Mouse (Mus musculus): ENCODE data around the gene Ccnd3. TPM values are rescaled to one million over a fixed set of nuclear protein-coding genes. Genes with fewer than 3 reads are reported as not detected.

Gene Ccnd3
- polyA plus RNA-seq, 1 experiment from 2014 or later, result 412 TPM

DNA sequence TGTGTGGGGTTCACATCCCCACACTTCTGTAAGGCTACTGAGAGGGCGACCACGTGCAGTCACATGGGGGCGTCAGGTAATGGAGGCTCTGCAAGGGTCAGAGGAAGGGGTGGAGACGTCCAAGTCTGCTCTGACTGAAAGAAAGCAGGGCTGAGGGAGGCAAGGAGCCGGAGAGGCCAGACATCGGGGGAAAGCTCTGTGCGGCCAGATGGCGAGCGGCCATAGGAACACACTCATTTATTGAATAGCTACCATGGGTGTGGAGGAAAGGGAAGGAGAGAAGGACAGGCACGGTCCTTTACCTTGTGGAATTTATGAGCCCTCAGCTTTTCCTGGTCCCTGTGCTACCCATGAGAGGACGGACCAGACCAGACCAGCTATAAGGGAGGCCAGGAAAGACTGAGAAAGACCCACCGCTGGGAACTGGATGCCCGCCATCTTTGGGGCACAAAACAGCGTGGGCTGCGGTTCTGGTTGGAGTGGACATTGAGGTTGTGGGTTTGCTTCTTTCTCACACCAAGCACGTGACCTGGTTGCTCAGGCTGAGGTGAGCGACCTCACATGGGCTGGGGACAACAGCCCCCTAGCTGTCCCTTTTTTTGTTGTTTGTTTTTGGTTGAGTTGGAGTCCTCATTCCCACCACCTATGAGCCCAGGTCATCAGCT is 22.1 kb downstream of the Ccnd3 start:
- peak overlapping the region; percentile 93 for H3K27ac ChIP-seq (ENCODE audit: low read length)
- H3K27me3 ChIP-seq (ENCODE audit: control insufficient read depth, insufficient read depth, low read length), result no peaks in the 10 kb centered on the region
- WGBS, result 75% methylated on average over 17 of the region's 17 CpGs
- no peak overlapping the region for H3K4me2 ChIP-seq (ENCODE audit: low read depth, low read length)
- peaks cover 54% of the 10 kb centered on the region for H3K4me1 ChIP-seq (ENCODE audit: control insufficient read depth, insufficient read depth, low read length)
- no peaks in the 10 kb centered on the region for H3K36me3 ChIP-seq (ENCODE audit: control insufficient read depth, insufficient read depth)
- H3K4me3 ChIP-seq (ENCODE audit: low read length), result no peak overlapping the region
- peak overlapping the region; percentile 69 for H3K9ac ChIP-seq (ENCODE audit: low read length)
- no peaks in the 10 kb centered on the region for H3K9me3 ChIP-seq (replicated peaks; ENCODE audit: control insufficient read depth, low read length)
- no peak for ATAC-seq (replicated peaks; ENCODE audit: extremely low read depth, insufficient read depth, low FRiP score)

DNA sequence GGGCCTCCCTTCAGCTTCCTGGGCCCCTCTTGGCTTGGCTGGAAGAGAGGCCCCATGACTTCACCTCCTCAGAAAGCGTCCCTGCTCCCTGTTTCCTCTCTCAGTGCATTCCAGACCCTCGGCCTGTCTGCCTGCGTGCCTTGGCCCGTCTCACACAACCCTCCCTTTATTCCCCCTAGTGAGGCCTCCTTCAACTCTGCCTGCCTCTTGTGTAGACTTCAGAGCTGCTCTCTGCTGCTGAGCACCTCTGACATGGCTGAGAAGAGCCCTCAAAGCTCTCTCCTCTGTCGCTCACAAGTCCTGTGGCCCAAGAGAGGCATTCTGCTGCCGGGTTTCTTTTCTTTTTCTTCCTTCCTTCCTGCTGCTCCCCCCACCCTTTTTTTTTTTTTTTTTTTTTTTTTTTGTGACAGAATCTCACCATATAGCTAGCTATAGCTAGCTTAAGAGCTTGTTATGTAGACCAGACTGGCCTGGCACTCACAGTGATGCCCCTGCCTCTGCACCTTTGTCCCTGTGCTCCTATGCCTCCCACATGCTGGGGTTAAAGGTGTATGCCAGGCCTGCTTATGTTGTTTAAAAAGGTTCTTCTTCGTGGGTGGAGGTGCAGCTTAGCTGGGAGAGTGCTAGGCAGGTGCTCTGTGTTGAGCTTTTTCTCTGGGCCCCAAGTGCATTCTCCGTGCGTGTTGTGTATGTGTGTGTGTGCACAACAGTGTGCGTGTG is 22.9 kb downstream of the Ccnd3 start:
- WGBS, result 26% methylated on average over 10 of the region's 10 CpGs
- ATAC-seq (replicated peaks; ENCODE audit: extremely low read depth, insufficient read depth, low FRiP score), result peak; percentile 83
- H3K4me2 ChIP-seq (ENCODE audit: low read depth, low read length), result peak overlapping the region; percentile 30

GRCm38 (mm10) chr17:47528919-47529318 is 24.1 kb downstream of the Ccnd3 start:
- ATAC-seq (replicated peaks; ENCODE audit: extremely low read depth, insufficient read depth, low FRiP score), result no peak
- Histone ChIP-seq H3K27me3 (ENCODE audit: control insufficient read depth, insufficient read depth, low read length) (no peaks in the 10 kb centered on the region), H3K4me1 (ENCODE audit: control insufficient read depth, insufficient read depth, low read length) (peaks cover 35% of the 10 kb centered on the region), H3K27ac (ENCODE audit: low read length) (0 out of 2 replicates have a peak overlapping the region, but pooled peaks have one; percentile 16), H3K4me3 (ENCODE audit: low read length) (no peak overlapping the region), H3K9ac (ENCODE audit: low read length) (no peak overlapping the region; the same call in 1 of the 2 replicates), H3K4me2 (ENCODE audit: low read depth, low read length) (no peak overlapping the region), H3K9me3 (replicated peaks; ENCODE audit: control insufficient read depth, low read length) (no peaks in the 10 kb centered on the region), H3K36me3 (ENCODE audit: control insufficient read depth, insufficient read depth) (no peaks in the 10 kb centered on the region)
- 78% methylated on average over 8 of the region's 8 CpGs for whole genome bisulfite sequencing

More for the DNA sequence above, 22.9 kb downstream of the Ccnd3 start:
- H3K36me3 ChIP-seq (ENCODE audit: control insufficient read depth, insufficient read depth), result no peaks in the 10 kb centered on the region
- H3K27ac ChIP-seq (ENCODE audit: low read length), result peak overlapping the region; percentile 93
- H3K27me3 ChIP-seq (ENCODE audit: control insufficient read depth, insufficient read depth, low read length), result no peaks in the 10 kb centered on the region
- H3K9me3 ChIP-seq (replicated peaks; ENCODE audit: control insufficient read depth, low read length), result no peaks in the 10 kb centered on the region
- peaks cover 46% of the 10 kb centered on the region for H3K4me1 ChIP-seq (ENCODE audit: control insufficient read depth, insufficient read depth, low read length)
- H3K9ac ChIP-seq (ENCODE audit: low read length), result peak overlapping the region; percentile 69
- no peak overlapping the region for H3K4me3 ChIP-seq (ENCODE audit: low read length)

DNA sequence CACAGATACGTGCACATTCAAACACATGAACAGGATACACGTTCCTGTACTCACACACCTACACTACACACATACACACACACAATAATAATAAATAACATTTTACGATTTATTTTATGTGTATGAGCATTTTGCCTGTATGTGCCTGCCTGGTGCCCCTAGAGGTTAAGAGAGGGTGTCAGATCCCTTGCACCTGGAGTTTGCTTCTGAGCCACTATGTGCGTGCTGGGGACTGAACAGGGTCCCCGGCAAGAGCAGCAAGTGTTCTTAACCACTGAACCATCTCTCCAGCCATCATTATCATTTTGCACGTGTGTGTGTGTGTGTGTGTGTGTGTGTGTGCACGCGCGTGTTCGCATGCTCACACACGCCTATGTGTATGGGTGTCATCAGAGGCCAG is 24.7 kb downstream of the Ccnd3 start:
- Histone ChIP-seq H3K4me1 (ENCODE audit: control insufficient read depth, insufficient read depth, low read length) (peaks cover 28% of the 10 kb centered on the region), H3K27ac (ENCODE audit: low read length) (no peak overlapping the region), H3K9me3 (replicated peaks; ENCODE audit: control insufficient read depth, low read length) (no peaks in the 10 kb centered on the region), H3K9ac (ENCODE audit: low read length) (no peak overlapping the region), H3K36me3 (ENCODE audit: control insufficient read depth, insufficient read depth) (no peaks in the 10 kb centered on the region), H3K4me2 (ENCODE audit: low read depth, low read length) (no peak overlapping the region), H3K4me3 (ENCODE audit: low read length) (no peak overlapping the region), H3K27me3 (ENCODE audit: control insufficient read depth, insufficient read depth, low read length) (no peaks in the 10 kb centered on the region)
- ATAC-seq (replicated peaks; ENCODE audit: extremely low read depth, insufficient read depth, low FRiP score), result no peak
- WGBS, result 89% methylated on average over 11 of the region's 11 CpGs

GRCm38 (mm10) chr17:47531387-47531818 is 26.6 kb downstream of the Ccnd3 start:
- Histone ChIP-seq H3K4me2 (ENCODE audit: low read depth, low read length) (no peak overlapping the region), H3K9ac (ENCODE audit: low read length) (no peak overlapping the region), H3K27ac (ENCODE audit: low read length) (no peak overlapping the region; the same call in 1 of the 2 replicates)

DNA sequence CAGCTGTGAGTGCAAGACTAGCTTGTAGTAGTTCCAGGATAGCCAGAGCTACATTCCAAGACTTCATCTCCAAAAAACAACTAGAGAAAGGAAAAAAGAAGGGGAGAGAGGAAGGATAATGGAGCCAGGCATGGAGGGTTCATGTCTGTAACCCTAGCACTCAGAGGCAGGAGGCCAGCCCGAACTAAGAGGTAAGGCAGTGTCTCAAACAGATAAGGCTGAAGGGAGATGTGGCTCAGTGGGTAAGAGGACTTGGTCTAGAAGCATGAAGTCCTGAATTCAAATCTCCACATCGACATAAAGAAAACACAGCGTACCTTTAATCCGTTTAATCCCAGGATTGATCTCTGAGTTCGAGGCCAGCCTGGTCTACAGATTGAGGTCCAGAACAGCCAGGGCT is 27.5 kb downstream of the Ccnd3 start:
- Histone ChIP-seq H3K27me3 (ENCODE audit: control insufficient read depth, insufficient read depth, low read length) (no peaks in the 10 kb centered on the region), H3K27ac (ENCODE audit: low read length) (no peak overlapping the region; the same call in 1 of the 2 replicates)
- WGBS, result 92% methylated on average over 5 of the region's 5 CpGs

More at GRCm38 (mm10) chr17:47531387-47531818, 26.6 kb downstream of the Ccnd3 start:
- 65% methylated on average over 10 of the region's 10 CpGs for WGBS
- Histone ChIP-seq H3K4me3 (ENCODE audit: low read length) (no peak overlapping the region), H3K27me3 (ENCODE audit: control insufficient read depth, insufficient read depth, low read length) (no peaks in the 10 kb centered on the region), H3K9me3 (replicated peaks; ENCODE audit: control insufficient read depth, low read length) (no peaks in the 10 kb centered on the region), H3K4me1 (ENCODE audit: control insufficient read depth, insufficient read depth, low read length) (peaks cover 27% of the 10 kb centered on the region), H3K36me3 (ENCODE audit: control insufficient read depth, insufficient read depth) (no peaks in the 10 kb centered on the region)
- peak; percentile 43; the same call in 1 of the 2 replicates for ATAC-seq (replicated peaks; ENCODE audit: extremely low read depth, insufficient read depth, low FRiP score)

DNA sequence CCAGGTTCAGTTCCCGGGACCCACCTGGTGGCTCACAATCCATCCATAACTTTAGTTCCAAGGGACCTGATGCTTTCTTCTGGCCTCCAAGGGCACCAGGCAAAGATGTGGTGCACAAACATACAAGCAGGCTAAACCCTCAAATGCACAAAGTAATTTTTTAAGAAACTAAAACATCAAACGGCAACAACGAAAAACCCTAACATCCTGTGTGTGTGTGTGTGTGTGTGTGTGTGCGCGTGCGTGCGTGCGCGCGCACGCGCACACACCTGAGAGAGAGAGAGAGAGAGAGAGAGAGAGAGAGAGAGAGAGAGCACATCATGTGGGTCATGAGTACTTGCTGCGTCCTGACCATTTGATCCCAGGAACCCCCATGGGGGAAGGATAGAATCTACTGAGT is 28.8 kb downstream of the Ccnd3 start:
- H3K27ac ChIP-seq (ENCODE audit: low read length), result no peak overlapping the region
- no peak overlapping the region for H3K9ac ChIP-seq (ENCODE audit: low read length)
- no peak overlapping the region for H3K4me3 ChIP-seq (ENCODE audit: low read length)
- ATAC-seq (replicated peaks; ENCODE audit: extremely low read depth, insufficient read depth, low FRiP score), result no peak
- no peaks in the 10 kb centered on the region for H3K9me3 ChIP-seq (replicated peaks; ENCODE audit: control insufficient read depth, low read length)
- no peaks in the 10 kb centered on the region for H3K36me3 ChIP-seq (ENCODE audit: control insufficient read depth, insufficient read depth)
- peaks cover 4% of the 10 kb centered on the region for H3K4me1 ChIP-seq (ENCODE audit: control insufficient read depth, insufficient read depth, low read length)
- H3K4me2 ChIP-seq (ENCODE audit: low read depth, low read length), result no peak overlapping the region
- no peaks in the 10 kb centered on the region for H3K27me3 ChIP-seq (ENCODE audit: control insufficient read depth, insufficient read depth, low read length)
- WGBS, result 93% methylated on average over 13 of the region's 13 CpGs

More for the DNA sequence above, 27.5 kb downstream of the Ccnd3 start:
- Histone ChIP-seq H3K9ac (ENCODE audit: low read length) (no peak overlapping the region), H3K4me1 (ENCODE audit: control insufficient read depth, insufficient read depth, low read length) (peaks cover 17% of the 10 kb centered on the region), H3K9me3 (replicated peaks; ENCODE audit: control insufficient read depth, low read length) (no peaks in the 10 kb centered on the region), H3K36me3 (ENCODE audit: control insufficient read depth, insufficient read depth) (no peaks in the 10 kb centered on the region), H3K4me3 (ENCODE audit: low read length) (no peak overlapping the region), H3K4me2 (ENCODE audit: low read depth, low read length) (no peak overlapping the region)
- ATAC-seq (replicated peaks; ENCODE audit: extremely low read depth, insufficient read depth, low FRiP score), result no peak

DNA sequence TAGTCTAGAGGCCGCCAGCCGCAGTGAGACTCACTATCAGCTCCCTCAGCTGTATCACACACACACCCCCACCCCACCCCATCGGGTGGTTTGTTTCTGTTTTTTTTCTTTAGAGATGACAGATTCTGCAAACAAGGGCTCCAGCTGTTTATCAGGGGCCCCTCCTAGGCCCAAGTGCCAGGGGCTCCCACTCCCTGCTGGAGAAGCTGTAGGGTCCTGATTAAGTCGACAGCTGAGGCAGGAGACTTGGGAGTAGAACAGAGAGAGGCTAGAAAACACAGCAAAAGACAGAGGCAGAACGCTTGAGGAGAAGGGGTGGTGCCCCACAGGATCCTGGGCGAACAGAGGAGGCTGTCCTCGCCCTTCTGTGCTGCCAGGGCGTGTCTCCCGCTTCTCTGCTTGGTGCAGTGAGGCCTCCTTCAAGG is 31.0 kb downstream of the Ccnd3 start:
- no peak for ATAC-seq (replicated peaks; ENCODE audit: extremely low read depth, insufficient read depth, low FRiP score)

DNA sequence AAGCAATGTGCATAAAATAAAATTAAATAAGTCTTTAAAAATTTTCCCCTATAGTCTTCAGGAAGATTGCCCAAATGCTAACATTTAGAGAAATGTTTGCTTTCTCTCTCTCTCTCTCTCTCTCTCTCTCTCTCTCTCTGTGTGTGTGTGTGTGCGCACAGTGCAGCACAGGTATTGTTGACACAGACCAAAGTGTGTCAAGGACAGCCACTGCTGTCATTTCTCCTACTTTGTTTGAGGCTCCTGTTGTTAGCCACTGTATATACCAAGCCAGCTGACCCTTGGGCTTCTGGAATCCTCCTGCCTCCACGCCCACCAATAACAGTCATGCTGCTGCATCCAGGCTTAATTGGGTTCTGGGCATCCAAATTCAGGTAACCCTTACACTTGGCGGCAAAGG is 33.2 kb downstream of the Ccnd3 start:
- Histone ChIP-seq H3K27ac (ENCODE audit: low read length) (no peak overlapping the region), H3K4me2 (ENCODE audit: low read depth, low read length) (no peak overlapping the region), H3K36me3 (ENCODE audit: control insufficient read depth, insufficient read depth) (no peaks in the 10 kb centered on the region), H3K9me3 (replicated peaks; ENCODE audit: control insufficient read depth, low read length) (no peaks in the 10 kb centered on the region), H3K4me1 (ENCODE audit: control insufficient read depth, insufficient read depth, low read length) (0 out of 2 replicates have a peak, but pooled peaks cover 2% of the 10 kb centered on the region), H3K4me3 (ENCODE audit: low read length) (no peak overlapping the region), H3K9ac (ENCODE audit: low read length) (no peak overlapping the region), H3K27me3 (ENCODE audit: control insufficient read depth, insufficient read depth, low read length) (no peaks in the 10 kb centered on the region)
- 92% methylated on average over 3 of the region's 3 CpGs for WGBS
- no peak for ATAC-seq (replicated peaks; ENCODE audit: extremely low read depth, insufficient read depth, low FRiP score)

More for the DNA sequence above, 31.0 kb downstream of the Ccnd3 start:
- Histone ChIP-seq H3K4me3 (ENCODE audit: low read length) (no peak overlapping the region), H3K9ac (ENCODE audit: low read length) (no peak overlapping the region), H3K4me2 (ENCODE audit: low read depth, low read length) (no peak overlapping the region), H3K27ac (ENCODE audit: low read length) (no peak overlapping the region), H3K27me3 (ENCODE audit: control insufficient read depth, insufficient read depth, low read length) (no peaks in the 10 kb centered on the region), H3K4me1 (ENCODE audit: control insufficient read depth, insufficient read depth, low read length) (0 out of 2 replicates have a peak, but pooled peaks cover 2% of the 10 kb centered on the region), H3K36me3 (ENCODE audit: control insufficient read depth, insufficient read depth) (no peaks in the 10 kb centered on the region), H3K9me3 (replicated peaks; ENCODE audit: control insufficient read depth, low read length) (no peaks in the 10 kb centered on the region)
- 59% methylated on average over 9 of the region's 9 CpGs for WGBS

Measured in heart, embryonic 16.5 days (tissue).